Mouse (Mus musculus) brain, adult 2 months (tissue): ENCODE data around the gene Gna14.

Experiments used
- DNase-seq: peaks from one replicate; pipeline ENCODE4 v3.0.0; 2011; ENCODE audit warnings: low read depth, low spot score

The Gna14 gene

GRCm38 (mm10) chr19:16435531-16436231 lies at the start of gene Gna14:
TSS of gene Gna14 (plus strand) at chr19:16435762.
- peak; percentile 37 for DNase-seq

GRCm38 (mm10) chr19:16386514-16386913 lies 49.0 kb upstream of the Gna14 start:
- peak; percentile 86 for DNase-seq

- no peak for DNase-seq
Observed at GRCm38 (mm10) chr19:16390192-16390795, 45.3 kb upstream of the Gna14 start.

- DNase-seq, result no peak
Observed at GRCm38 (mm10) chr19:16394381-16394780, 41.2 kb upstream of the Gna14 start.

- no peak for DNase-seq
Observed at GRCm38 (mm10) chr19:16403101-16403500, 32.5 kb upstream of the Gna14 start.

- DNase-seq, result no peak
Observed at GRCm38 (mm10) chr19:16407727-16408126, 27.8 kb upstream of the Gna14 start.

GRCm38 (mm10) chr19:16411302-16411701 lies 24.3 kb upstream of the Gna14 start:
- DNase-seq, result no peak

GRCm38 (mm10) chr19:16418086-16418663 lies 17.4 kb upstream of the Gna14 start:
- no peak for DNase-seq

- no peak for DNase-seq
Observed at GRCm38 (mm10) chr19:16425596-16425995, 10.0 kb upstream of the Gna14 start.

- DNase-seq, result no peak
Observed at GRCm38 (mm10) chr19:16431368-16431767, 4.2 kb upstream of the Gna14 start.

- DNase-seq, result peak; percentile 42
Observed at GRCm38 (mm10) chr19:16434879-16435278, 683 bp upstream of the Gna14 start.

- DNase-seq, result peak; percentile 16
Observed at GRCm38 (mm10) chr19:16436335-16437169, 990 bp downstream of the Gna14 start.

GRCm38 (mm10) chr19:16437170-16437483 lies 1.6 kb downstream of the Gna14 start:
- no peak for DNase-seq

- no peak for DNase-seq
Observed at GRCm38 (mm10) chr19:16437906-16438305, 2.3 kb downstream of the Gna14 start.

GRCm38 (mm10) chr19:16439278-16439677 lies 3.7 kb downstream of the Gna14 start:
- DNase-seq, result no peak

- DNase-seq, result no peak
Observed at GRCm38 (mm10) chr19:16439834-16440233, 4.3 kb downstream of the Gna14 start.

GRCm38 (mm10) chr19:16441329-16441728 lies 5.8 kb downstream of the Gna14 start:
- DNase-seq, result no peak

- no peak for DNase-seq
Observed at GRCm38 (mm10) chr19:16443335-16443734, 7.8 kb downstream of the Gna14 start.

GRCm38 (mm10) chr19:16446612-16447011 lies 11.1 kb downstream of the Gna14 start:
- DNase-seq, result peak; percentile 22

GRCm38 (mm10) chr19:16447832-16448621 lies 12.5 kb downstream of the Gna14 start:
- DNase-seq, result no peak

- no peak for DNase-seq
Observed at GRCm38 (mm10) chr19:16448796-16449195, 13.2 kb downstream of the Gna14 start.
